Mouse (Mus musculus) G1E (cell line): Measurements from ENCODE around the gene Gpsm1. TPM values are rescaled to one million over a fixed set of nuclear protein-coding genes. Genes with fewer than 3 reads are reported as not detected.

Experiments used
- ATAC-seq: 2 replicates; pipeline ENCODE4 v1.8.0; 2016; ENCODE audit warnings: mild to moderate bottlenecking; ENCODE audit not compliant: insufficient number of reproducible peaks, poor library complexity, low FRiP score, severe bottlenecking; ENCODE audit errors: extremely low read depth
- DNase-seq: peaks from one replicate; pipeline ENCODE4 v3.0.0; 2012; ENCODE audit warnings: low spot score
- H3K27me3 ChIP-seq: 2 replicates; pipeline ENCODE4 v1.6.1; 2012; ENCODE audit warnings: mild to moderate bottlenecking, low read length, inconsistent platforms; ENCODE audit not compliant: insufficient read depth
- H3K36me3 ChIP-seq: replicated peaks from 2 replicates; pipeline ENCODE3; 2012; ENCODE audit warnings: mild to moderate bottlenecking, inconsistent platforms
- H3K4me1 ChIP-seq: 2 replicates; pipeline ENCODE4 v1.6.1; 2012; ENCODE audit warnings: low read depth, low read length, inconsistent platforms, mixed read lengths; ENCODE audit not compliant: insufficient read depth
- H3K4me3 ChIP-seq: 2 replicates; pipeline ENCODE4 v1.5.1; 2012; ENCODE audit warnings: low read depth, mild to moderate bottlenecking, inconsistent platforms, low read length, moderate library complexity, mixed read lengths
- H3K9me3 ChIP-seq: replicated peaks from 2 replicates; pipeline ENCODE4 v1.6.1; 2012; ENCODE audit warnings: inconsistent platforms
- CTCF ChIP-seq: IDR thresholded peaks from 2 replicates; pipeline ENCODE4 v1.5.1; 2012; ENCODE audit warnings: low read depth, low read length, inconsistent platforms, mixed read lengths
- GATA1 ChIP-seq: IDR thresholded peaks from 2 replicates; pipeline ENCODE4 v1.6.1; 2012; ENCODE audit warnings: borderline replicate concordance, low read length, inconsistent platforms, mixed read lengths
- GATA2 ChIP-seq: IDR thresholded peaks from 2 replicates; pipeline ENCODE4 v1.6.1; 2012; ENCODE audit warnings: low read depth, low read length, inconsistent platforms, borderline replicate concordance
- POLR2AphosphoS5 ChIP-seq: IDR thresholded peaks from 2 replicates; pipeline ENCODE4 v1.6.1; 2012; ENCODE audit warnings: low read depth, low read length, inconsistent platforms; ENCODE audit not compliant: insufficient replicate concordance
- TAL1 ChIP-seq: conservative IDR thresholded peaks from 2 replicates; pipeline ENCODE4 v1.6.1; 2012; ENCODE audit warnings: low read depth, low read length, inconsistent platforms, mixed read lengths
- polyA plus RNA-seq: library from polyadenylated mRNA; stranded (reverse); fragments of >175 nt; gene quantifications from 2 replicates; pipeline ENCODE4 v1.2.3, GENCODE M21; 2012
- total RNA-seq, 2 experiments: library from RNA; stranded (forward) in 1 of 2; stranded (reverse) in 1 of 2; fragments of 200-1000 nt in 1 of 2; fragments of >200 nt in 1 of 2; fragmentation: Nextera tagmentation in 1 of 2; gene quantifications; 2 replicates each; pipeline ENCODE4 v1.2.3; 2014 to 2017

Gene Gpsm1
- total and polyA plus RNA-seq, 3 experiments: 0.05 to 0.22 TPM; not detected in 1

GRCm38 (mm10) chr2:26354401-26354800 is 39.1 kb downstream of the Gpsm1 start:
- DNase-seq (no peak), ATAC-seq (no peak)
- Histone ChIP-seq H3K9me3 (no peaks in the 10 kb centered on the region), H3K36me3 (peaks cover 14% of the 10 kb centered on the region), H3K4me1 (peaks cover 40% of the 10 kb centered on the region), H3K27me3 (peaks cover 31% of the 10 kb centered on the region), H3K4me3 (no peak overlapping the region)
- no peak for TF ChIP-seq CTCF

GRCm38 (mm10) chr2:26356231-26356630 is 40.9 kb downstream of the Gpsm1 start:
- DNase-seq (no peak), ATAC-seq (no peak)
- no peak overlapping the region for H3K4me3 ChIP-seq
- peaks cover 10% of the 10 kb centered on the region for H3K36me3 ChIP-seq
- no peaks in the 10 kb centered on the region for H3K9me3 ChIP-seq
- no peak for TF ChIP-seq GATA1
- no peak for TF ChIP-seq CTCF
- no peak for TF ChIP-seq POLR2AphosphoS5
- no peak for TF ChIP-seq GATA2
- TF ChIP-seq TAL1: no peak
- peaks cover 28% of the 10 kb centered on the region for H3K4me1 ChIP-seq
- peaks cover 31% of the 10 kb centered on the region for H3K27me3 ChIP-seq

GRCm38 (mm10) chr2:26356678-26357077 is 41.4 kb downstream of the Gpsm1 start:
- no peak for ATAC-seq
- H3K27me3 ChIP-seq: peaks cover 31% of the 10 kb centered on the region
- no peak for DNase-seq
- peaks cover 25% of the 10 kb centered on the region for H3K4me1 ChIP-seq
- TF ChIP-seq CTCF (no peak), GATA2 (no peak), GATA1 (no peak), POLR2AphosphoS5 (no peak), TAL1 (no peak)
- H3K4me3 ChIP-seq: no peak overlapping the region
- H3K36me3 ChIP-seq: peaks cover 14% of the 10 kb centered on the region
- H3K9me3 ChIP-seq: no peaks in the 10 kb centered on the region

GRCm38 (mm10) chr2:26357484-26357883 is 42.2 kb downstream of the Gpsm1 start:
- ATAC-seq: no peak
- DNase-seq: no peak
- Histone ChIP-seq H3K4me3 (no peak overlapping the region), H3K9me3 (no peaks in the 10 kb centered on the region), H3K36me3 (peaks cover 21% of the 10 kb centered on the region), H3K4me1 (peaks cover 21% of the 10 kb centered on the region), H3K27me3 (peaks cover 31% of the 10 kb centered on the region)
- no peak for TF ChIP-seq GATA1
- no peak for TF ChIP-seq CTCF
- no peak for TF ChIP-seq GATA2
- no peak for TF ChIP-seq TAL1
- no peak for TF ChIP-seq POLR2AphosphoS5

GRCm38 (mm10) chr2:26358667-26359320 is 43.5 kb downstream of the Gpsm1 start:
- H3K4me1 ChIP-seq: peaks cover 8% of the 10 kb centered on the region
- no peaks in the 10 kb centered on the region for H3K9me3 ChIP-seq
- no peak for DNase-seq
- H3K36me3 ChIP-seq: peaks cover 34% of the 10 kb centered on the region
- H3K4me3 ChIP-seq: no peak overlapping the region
- peaks cover 31% of the 10 kb centered on the region for H3K27me3 ChIP-seq
- no peak for ATAC-seq
- no peak for TF ChIP-seq GATA2
- TF ChIP-seq GATA1: no peak
- TF ChIP-seq POLR2AphosphoS5: no peak
- TF ChIP-seq CTCF: no peak
- TF ChIP-seq TAL1: no peak

- ATAC-seq (no peak), DNase-seq (no peak)
- no peak for TF ChIP-seq GATA2
- no peak for TF ChIP-seq CTCF
- no peak for TF ChIP-seq GATA1
- TF ChIP-seq POLR2AphosphoS5: no peak
- TF ChIP-seq TAL1: no peak
- Histone ChIP-seq H3K27me3 (peaks cover 25% of the 10 kb centered on the region), H3K4me1 (peaks cover 6% of the 10 kb centered on the region; the same call in 1 of the 2 replicates), H3K36me3 (peaks cover 46% of the 10 kb centered on the region), H3K4me3 (no peak overlapping the region), H3K9me3 (no peaks in the 10 kb centered on the region)
These were observed 44.7 kb downstream of the Gpsm1 start for GRCm38 (mm10) chr2:26359983-26360382.

GRCm38 (mm10) chr2:26360772-26361171 is 45.5 kb downstream of the Gpsm1 start, which contains the start of gene Card9:
TSS of gene Card9 (minus strand) at chr2:26360918.
- peaks cover 6% of the 10 kb centered on the region; the same call in 1 of the 2 replicates for H3K4me1 ChIP-seq
- peaks cover 21% of the 10 kb centered on the region for H3K27me3 ChIP-seq
- no peak within 1 kb of the TSS for H3K4me3 ChIP-seq
- peaks cover 53% of the 10 kb centered on the region for H3K36me3 ChIP-seq
- no peaks in the 10 kb centered on the region for H3K9me3 ChIP-seq
- no peak for TF ChIP-seq POLR2AphosphoS5
- ATAC-seq: no peak
- DNase-seq: no peak
